Mouse (Mus musculus): ENCODE measurements around the gene Tmem179b. TPM values are rescaled to one million over a fixed set of nuclear protein-coding genes. Genes with fewer than 3 reads are reported as not detected.

The Tmem179b gene
- polyA plus RNA-seq, 1 experiment from 2014 or later = 96.6 TPM

GRCm38 (mm10) chr19:8745382-8745781 lies 28.9 kb downstream of the Tmem179b start:
- Histone ChIP-seq H3K4me1 (replicated peaks; ENCODE audit: control insufficient read depth, insufficient read depth, low read length) (peaks cover 12% of the 10 kb centered on the region), H3K27ac (ENCODE audit: low read depth) (no peak overlapping the region), H3K9ac (ENCODE audit: low read length) (no peak overlapping the region), H3K4me3 (ENCODE audit: low read depth, low read length) (no peak overlapping the region), H3K4me2 (ENCODE audit: low read length) (no peak overlapping the region), H3K9me3 (ENCODE audit: control insufficient read depth, low read length) (no peaks in the 10 kb centered on the region), H3K36me3 (ENCODE audit: control insufficient read depth, insufficient read depth, low read length) (peaks cover 79% of the 10 kb centered on the region), H3K27me3 (replicated peaks; ENCODE audit: control insufficient read depth, insufficient read depth, low read length) (no peaks in the 10 kb centered on the region)
- no peak for DNase-seq (ENCODE audit: low spot score)
- WGBS = 93% methylated on average over 1 of the region's 1 CpGs
- ATAC-seq (replicated peaks; ENCODE audit: low FRiP score, low TSS enrichment, low read depth) = no peak

- H3K9me3 ChIP-seq (ENCODE audit: control insufficient read depth, low read length) = no peaks in the 10 kb centered on the region
- WGBS = 17% methylated on average over 14 of the region's 14 CpGs
- peak overlapping the region; percentile 99 for H3K4me2 ChIP-seq (ENCODE audit: low read length)
- H3K27ac ChIP-seq (ENCODE audit: low read depth) = peak overlapping the region; percentile 98
- peak overlapping the region; percentile 95 for H3K9ac ChIP-seq (ENCODE audit: low read length)
- H3K27me3 ChIP-seq (replicated peaks; ENCODE audit: control insufficient read depth, insufficient read depth, low read length) = no peaks in the 10 kb centered on the region
- ATAC-seq (replicated peaks; ENCODE audit: low FRiP score, low TSS enrichment, low read depth) = no peak
- peak overlapping the region; percentile 94 for H3K4me3 ChIP-seq (ENCODE audit: low read depth, low read length)
- no peak for DNase-seq (ENCODE audit: low spot score)
- peaks cover 75% of the 10 kb centered on the region for H3K36me3 ChIP-seq (ENCODE audit: control insufficient read depth, insufficient read depth, low read length)
- peaks cover 13% of the 10 kb centered on the region for H3K4me1 ChIP-seq (replicated peaks; ENCODE audit: control insufficient read depth, insufficient read depth, low read length)
Observed at GRCm38 (mm10) chr19:8742176-8742575, 32.1 kb downstream of the Tmem179b start.

GRCm38 (mm10) chr19:8741243-8741869 lies 32.9 kb downstream of the Tmem179b start, which contains the start of gene Stx5a:
Gene Stx5a (plus strand): TSS chr19:8741413.
- under 1% methylated on average over 36 of the region's 36 CpGs for WGBS
- DNase-seq (ENCODE audit: low spot score) = peak; percentile 98
- Histone ChIP-seq H3K4me2 (ENCODE audit: low read length) (peak within 1 kb of the TSS; percentile 99), H3K27me3 (replicated peaks; ENCODE audit: control insufficient read depth, insufficient read depth, low read length) (no peaks in the 10 kb centered on the region), H3K9ac (ENCODE audit: low read length) (peak within 1 kb of the TSS; percentile 95), H3K36me3 (ENCODE audit: control insufficient read depth, insufficient read depth, low read length) (peaks cover 67% of the 10 kb centered on the region), H3K27ac (ENCODE audit: low read depth) (peak within 1 kb of the TSS; percentile 98), H3K9me3 (ENCODE audit: control insufficient read depth, low read length) (no peaks in the 10 kb centered on the region), H3K4me1 (replicated peaks; ENCODE audit: control insufficient read depth, insufficient read depth, low read length) (peaks cover 20% of the 10 kb centered on the region), H3K4me3 (ENCODE audit: low read depth, low read length) (peak within 1 kb of the TSS; percentile 94)
- peak; percentile 98 for ATAC-seq (replicated peaks; ENCODE audit: low FRiP score, low TSS enrichment, low read depth)

GRCm38 (mm10) chr19:8740603-8741002 lies 33.7 kb downstream of the Tmem179b start, which contains the start of gene 1700092M07Rik:
Gene 1700092M07Rik (plus strand): TSS chr19:8740718.
- H3K9ac ChIP-seq (ENCODE audit: low read length) = peak within 1 kb of the TSS; percentile 95
- ATAC-seq (replicated peaks; ENCODE audit: low FRiP score, low TSS enrichment, low read depth) = no peak
- peaks cover 59% of the 10 kb centered on the region for H3K36me3 ChIP-seq (ENCODE audit: control insufficient read depth, insufficient read depth, low read length)
- peak within 1 kb of the TSS; percentile 94 for H3K4me3 ChIP-seq (ENCODE audit: low read depth, low read length)
- no peaks in the 10 kb centered on the region for H3K9me3 ChIP-seq (ENCODE audit: control insufficient read depth, low read length)
- no peaks in the 10 kb centered on the region for H3K27me3 ChIP-seq (replicated peaks; ENCODE audit: control insufficient read depth, insufficient read depth, low read length)
- no peak for DNase-seq (ENCODE audit: low spot score)
- whole genome bisulfite sequencing = 62% methylated on average over 14 of the region's 14 CpGs
- peaks cover 20% of the 10 kb centered on the region for H3K4me1 ChIP-seq (replicated peaks; ENCODE audit: control insufficient read depth, insufficient read depth, low read length)
- peak within 1 kb of the TSS; percentile 98 for H3K27ac ChIP-seq (ENCODE audit: low read depth)
- H3K4me2 ChIP-seq (ENCODE audit: low read length) = peak within 1 kb of the TSS; percentile 38

- WGBS = 93% methylated on average over 6 of the region's 6 CpGs
- Histone ChIP-seq H3K4me2 (ENCODE audit: low read length) (no peak overlapping the region), H3K27ac (ENCODE audit: low read depth) (no peak overlapping the region), H3K4me1 (replicated peaks; ENCODE audit: control insufficient read depth, insufficient read depth, low read length) (peaks cover 24% of the 10 kb centered on the region), H3K27me3 (replicated peaks; ENCODE audit: control insufficient read depth, insufficient read depth, low read length) (no peaks in the 10 kb centered on the region), H3K36me3 (ENCODE audit: control insufficient read depth, insufficient read depth, low read length) (peaks cover 49% of the 10 kb centered on the region), H3K9ac (ENCODE audit: low read length) (no peak overlapping the region), H3K9me3 (ENCODE audit: control insufficient read depth, low read length) (no peaks in the 10 kb centered on the region), H3K4me3 (ENCODE audit: low read depth, low read length) (no peak overlapping the region)
- ATAC-seq (replicated peaks; ENCODE audit: low FRiP score, low TSS enrichment, low read depth) (no peak), DNase-seq (ENCODE audit: low spot score) (no peak)
Observed at GRCm38 (mm10) chr19:8739646-8740045, 34.6 kb downstream of the Tmem179b start.

- ATAC-seq (replicated peaks; ENCODE audit: low FRiP score, low TSS enrichment, low read depth) = no peak
- H3K9me3 ChIP-seq (ENCODE audit: control insufficient read depth, low read length) = no peaks in the 10 kb centered on the region
- no peak overlapping the region for H3K4me3 ChIP-seq (ENCODE audit: low read depth, low read length)
- no peak overlapping the region for H3K27ac ChIP-seq (ENCODE audit: low read depth)
- H3K4me1 ChIP-seq (replicated peaks; ENCODE audit: control insufficient read depth, insufficient read depth, low read length) = peaks cover 24% of the 10 kb centered on the region
- H3K9ac ChIP-seq (ENCODE audit: low read length) = no peak overlapping the region
- peaks cover 42% of the 10 kb centered on the region for H3K36me3 ChIP-seq (ENCODE audit: control insufficient read depth, insufficient read depth, low read length)
- no peaks in the 10 kb centered on the region for H3K27me3 ChIP-seq (replicated peaks; ENCODE audit: control insufficient read depth, insufficient read depth, low read length)
- DNase-seq (ENCODE audit: low spot score) = no peak
- WGBS = 88% methylated on average over 7 of the region's 7 CpGs
- no peak overlapping the region for H3K4me2 ChIP-seq (ENCODE audit: low read length)
Observed at GRCm38 (mm10) chr19:8738911-8739310, 35.4 kb downstream of the Tmem179b start.

- no peak; the same call in 1 of the 2 replicates for ATAC-seq (replicated peaks; ENCODE audit: low FRiP score, low TSS enrichment, low read depth)
- Histone ChIP-seq H3K4me2 (ENCODE audit: low read length) (peak overlapping the region; percentile 90), H3K4me3 (ENCODE audit: low read depth, low read length) (peak overlapping the region; percentile 97), H3K9ac (ENCODE audit: low read length) (peak overlapping the region; percentile 78), H3K4me1 (replicated peaks; ENCODE audit: control insufficient read depth, insufficient read depth, low read length) (peaks cover 16% of the 10 kb centered on the region), H3K36me3 (ENCODE audit: control insufficient read depth, insufficient read depth, low read length) (peaks cover 30% of the 10 kb centered on the region), H3K27me3 (replicated peaks; ENCODE audit: control insufficient read depth, insufficient read depth, low read length) (no peaks in the 10 kb centered on the region), H3K27ac (ENCODE audit: low read depth) (peak overlapping the region; percentile 51; the same call in 1 of the 2 replicates), H3K9me3 (ENCODE audit: control insufficient read depth, low read length) (no peaks in the 10 kb centered on the region)
- 2% methylated on average over 11 of the region's 11 CpGs for WGBS
- no peak for DNase-seq (ENCODE audit: low spot score)
Observed at GRCm38 (mm10) chr19:8736160-8736467, 38.2 kb downstream of the Tmem179b start.

GRCm38 (mm10) chr19:8735389-8736159 lies 38.7 kb downstream of the Tmem179b start, which contains the start of gene Wdr74:
Gene Wdr74 (plus strand): TSS chr19:8735827.
- H3K9me3 ChIP-seq (ENCODE audit: control insufficient read depth, low read length) = no peaks in the 10 kb centered on the region
- H3K27ac ChIP-seq (ENCODE audit: low read depth) = peak within 1 kb of the TSS; percentile 51; the same call in 1 of the 2 replicates
- H3K36me3 ChIP-seq (ENCODE audit: control insufficient read depth, insufficient read depth, low read length) = peaks cover 30% of the 10 kb centered on the region
- peak within 1 kb of the TSS; percentile 97 for H3K4me3 ChIP-seq (ENCODE audit: low read depth, low read length)
- H3K4me1 ChIP-seq (replicated peaks; ENCODE audit: control insufficient read depth, insufficient read depth, low read length) = peaks cover 14% of the 10 kb centered on the region
- peak; percentile 89 for ATAC-seq (replicated peaks; ENCODE audit: low FRiP score, low TSS enrichment, low read depth)
- H3K4me2 ChIP-seq (ENCODE audit: low read length) = peak within 1 kb of the TSS; percentile 90
- DNase-seq (ENCODE audit: low spot score) = peak; percentile 97
- under 1% methylated on average over 32 of the region's 32 CpGs for WGBS
- no peaks in the 10 kb centered on the region for H3K27me3 ChIP-seq (replicated peaks; ENCODE audit: control insufficient read depth, insufficient read depth, low read length)
- H3K9ac ChIP-seq (ENCODE audit: low read length) = peak within 1 kb of the TSS; percentile 78

Data from intestine, embryonic 14.5 days (tissue).